Mouse (Mus musculus) Muller cell, postnatal 12 days (primary cell): ENCODE measurements at regions not wholly inside any gene's neighbourhood (a gene's known extent, or its start where the extent isn't known, plus 50 kb on each side); places are given as distances from the start of the nearest gene placed in this dataset.
A peak's percentile ranks its signal among the peaks of the same experiment; 100 is the strongest.

Experiments used
- DNase-seq: peaks from one replicate; pipeline ENCODE4 v3.0.0-alpha.2; 2015; ENCODE audit errors: inconsistent ontology term

GRCm38 (mm10) chr1:194208034-194209000, 409.7 kb upstream of the Plxna2 start:
- no peak for DNase-seq

- no peak for DNase-seq
Measured at GRCm38 (mm10) chr1:194197516-194197915, 420.5 kb upstream of the Plxna2 start.

- DNase-seq, result no peak
Measured at GRCm38 (mm10) chr1:194182293-194182692, 435.7 kb upstream of the Plxna2 start.

- peak; percentile 45 for DNase-seq
Measured at GRCm38 (mm10) chr1:194161469-194161868, 456.5 kb upstream of the Plxna2 start.

DNA sequence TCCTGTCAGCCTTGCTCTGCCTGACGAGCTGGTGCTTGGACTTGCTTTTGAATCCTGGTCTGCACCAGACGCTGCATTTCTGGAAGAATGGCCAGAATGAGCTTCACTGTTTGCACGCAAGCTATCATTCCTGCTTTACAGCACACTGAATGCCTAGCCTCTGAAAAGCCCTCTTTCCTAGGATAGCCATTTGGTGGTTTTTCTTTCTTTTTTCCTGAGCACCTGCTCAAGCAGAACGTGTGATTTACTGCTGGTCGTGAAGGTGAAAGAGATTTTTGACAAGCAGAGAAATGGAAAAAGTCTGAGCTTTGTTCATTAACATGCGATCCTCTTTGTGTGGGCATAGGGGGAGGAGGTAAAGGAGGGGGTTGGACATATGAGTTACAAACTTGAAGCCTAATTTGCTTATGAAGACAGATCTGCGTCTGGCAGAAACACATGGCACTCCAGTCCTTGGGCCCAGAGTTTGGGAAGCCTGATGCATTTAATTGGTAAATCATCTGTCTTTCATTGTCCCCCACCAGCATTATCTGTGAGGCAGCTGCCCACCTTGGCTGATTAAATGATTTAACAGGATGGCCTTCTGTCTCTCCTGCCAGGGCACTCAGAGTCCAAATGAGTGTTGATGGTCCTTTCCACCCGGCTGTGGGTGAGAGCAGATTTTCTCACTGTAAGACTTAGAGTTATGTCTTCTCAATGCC, 457.1 kb upstream of the Plxna2 start:
- peak; percentile 3 for DNase-seq

DNA sequence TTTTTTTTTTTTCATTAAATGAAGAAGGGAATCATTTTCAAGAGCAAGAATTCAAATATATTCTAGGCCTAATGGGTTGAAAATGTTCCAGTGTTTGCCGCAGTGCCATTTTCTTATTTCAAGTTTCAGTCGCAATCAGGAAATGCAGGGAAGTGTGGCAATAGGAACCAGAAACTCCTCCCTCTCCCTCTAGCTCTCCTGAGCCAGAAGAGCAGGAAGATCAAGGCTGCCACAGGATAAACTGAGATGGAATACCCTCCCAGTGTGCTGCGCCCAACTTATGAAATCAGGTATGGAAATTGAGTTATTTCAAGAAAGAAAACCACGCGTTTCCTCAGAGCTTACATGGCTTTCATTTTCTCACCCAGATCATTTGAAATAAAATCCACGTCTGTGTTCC, 460.8 kb upstream of the Plxna2 start:
- no peak for DNase-seq

- DNase-seq, result no peak
Measured at GRCm38 (mm10) chr1:194148416-194149364, 469.3 kb upstream of the Plxna2 start.

DNA sequence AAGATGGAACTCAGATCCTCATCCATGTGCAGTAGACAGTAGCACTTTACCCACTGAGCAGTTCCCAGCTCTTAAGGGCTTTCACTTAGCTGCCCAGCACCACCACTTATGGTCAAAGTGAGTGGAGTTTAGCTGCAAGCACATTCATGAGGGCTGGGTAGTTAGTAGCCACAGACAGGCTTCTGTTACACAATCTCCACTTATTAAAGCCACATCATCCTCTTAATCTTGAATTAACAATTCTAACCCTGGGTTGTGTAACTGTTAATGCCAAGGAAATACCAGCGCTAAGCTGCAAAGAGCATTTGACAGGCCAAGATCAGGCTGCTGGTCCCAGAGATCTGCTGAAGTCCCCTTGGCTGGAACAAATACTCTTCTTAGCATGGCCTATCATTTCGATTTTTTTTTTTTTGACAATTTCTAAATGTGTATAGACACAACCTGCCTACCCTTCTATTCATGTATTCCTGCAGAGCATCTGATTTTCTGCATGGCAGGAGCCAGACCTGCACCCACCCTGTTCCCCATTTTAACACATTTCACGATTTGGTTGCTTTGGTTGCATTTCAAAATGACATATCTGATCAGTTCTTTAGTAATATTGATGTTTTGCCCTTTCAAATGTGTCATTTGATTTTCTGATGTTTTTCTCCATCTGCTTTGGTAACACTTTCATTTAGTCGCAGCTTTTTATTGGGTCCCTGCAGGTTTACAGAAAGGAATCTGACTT, 500.2 kb upstream of the Plxna2 start:
- no peak for DNase-seq

GRCm38 (mm10) chr1:194114399-194114798, 503.6 kb upstream of the Plxna2 start:
- no peak for DNase-seq

GRCm38 (mm10) chr1:194111931-194112330, 506.1 kb upstream of the Plxna2 start:
- DNase-seq, result no peak

- peak; percentile 17 for DNase-seq
Measured at GRCm38 (mm10) chr1:194109172-194110071, 508.6 kb upstream of the Plxna2 start.

GRCm38 (mm10) chr1:194108132-194108531, 509.9 kb upstream of the Plxna2 start:
- DNase-seq, result no peak

GRCm38 (mm10) chr1:194107271-194107938, 510.6 kb upstream of the Plxna2 start:
- no peak for DNase-seq

DNA sequence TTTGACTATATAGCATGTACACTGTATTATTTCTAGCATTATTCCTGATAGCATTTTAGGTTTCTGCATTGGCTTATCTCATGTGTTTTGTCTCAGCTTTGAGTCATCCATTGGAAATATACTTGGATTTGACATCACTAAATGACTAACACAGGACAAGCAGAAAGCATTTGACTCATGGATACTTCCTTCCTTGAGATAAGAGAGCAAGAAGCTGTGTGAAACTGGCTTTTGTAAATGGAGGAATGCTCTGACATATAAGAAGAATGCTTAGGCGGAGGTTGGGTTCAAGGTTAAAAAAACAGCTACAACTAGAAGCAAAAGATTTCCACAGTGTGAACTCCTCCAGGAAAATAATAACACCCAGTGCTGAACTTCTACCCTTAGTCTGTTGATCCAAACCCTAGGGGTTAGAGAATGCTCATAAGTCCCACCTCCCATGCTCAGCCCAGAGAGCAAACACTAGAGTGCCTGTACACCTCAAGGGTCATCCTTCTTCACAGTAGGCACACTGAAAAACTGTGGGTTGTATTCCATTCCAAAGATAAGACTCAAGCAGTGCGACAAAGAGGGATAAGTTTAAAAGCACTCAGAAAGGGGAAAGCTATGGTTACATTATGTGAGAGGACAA, 528.0 kb upstream of the Plxna2 start:
- DNase-seq, result peak; percentile 5

GRCm38 (mm10) chr1:194058512-194058911, 559.5 kb upstream of the Plxna2 start:
- DNase-seq, result no peak

- DNase-seq, result no peak
Measured at GRCm38 (mm10) chr1:194056544-194056943, 561.5 kb upstream of the Plxna2 start.

GRCm38 (mm10) chr1:194049746-194050351, 568.2 kb upstream of the Plxna2 start:
- no peak for DNase-seq
